Mouse (Mus musculus) heart, postnatal 4 days (tissue): ENCODE results near the gene Pigw. TPM values are rescaled to one million over a fixed set of nuclear protein-coding genes. Genes with fewer than 3 reads are reported as not detected.
"Not testable (repeated sequence)": the region's sequence is repeated elsewhere in the genome, so short reads cannot be mapped to it uniquely, and the experiment has no call there.

Experiments used
- DNase-seq: peaks from one replicate; pipeline ENCODE4 v3.0.0; 2021
- total RNA-seq, 2 experiments: library from RNA; stranded (reverse); gene quantifications; 2 replicates each; pipeline ENCODE4 v1.2.3; 2021

Pigw gene
- total RNA-seq, 2 experiments from 2014 or later = 6.4 to 7.8 TPM

- DNase-seq = no peak
Observed at GRCm38 (mm10) chr11:84879007-84879771, 896 bp downstream of the Pigw start.

- DNase-seq = not testable (repeated sequence)
Observed at GRCm38 (mm10) chr11:84876020-84876419, 4.1 kb downstream of the Pigw start.

- no peak for DNase-seq
Observed at GRCm38 (mm10) chr11:84873042-84873833, 6.8 kb downstream of the Pigw start.

GRCm38 (mm10) chr11:84871548-84872069 lies 8.5 kb downstream of the Pigw start:
- DNase-seq = no peak

GRCm38 (mm10) chr11:84871046-84871445 lies 9.0 kb downstream of the Pigw start:
- no peak for DNase-seq

- peak; percentile 94 for DNase-seq
Observed at GRCm38 (mm10) chr11:84870337-84871043, 9.6 kb downstream of the Pigw start, which contains the start of gene Ggnbp2. Gene Ggnbp2, minus strand, starts transcription at chr11:84870817.

- DNase-seq = peak; percentile 96
Observed at GRCm38 (mm10) chr11:84869537-84870232, 10.4 kb downstream of the Pigw start.

- no peak for DNase-seq
Observed at GRCm38 (mm10) chr11:84868786-84869259, 11.3 kb downstream of the Pigw start.

GRCm38 (mm10) chr11:84867586-84867985 lies 12.5 kb downstream of the Pigw start:
- no peak for DNase-seq

GRCm38 (mm10) chr11:84865268-84865667 lies 14.8 kb downstream of the Pigw start:
- DNase-seq = no peak

GRCm38 (mm10) chr11:84855285-84855684 lies 24.8 kb downstream of the Pigw start:
- no peak for DNase-seq

GRCm38 (mm10) chr11:84847475-84848090 lies 32.5 kb downstream of the Pigw start:
- DNase-seq = no peak

GRCm38 (mm10) chr11:84846741-84847474 lies 33.2 kb downstream of the Pigw start:
- no peak for DNase-seq

GRCm38 (mm10) chr11:84839330-84839729 lies 40.8 kb downstream of the Pigw start:
- DNase-seq = no peak

GRCm38 (mm10) chr11:84829495-84829894 lies 50.6 kb downstream of the Pigw start:
- not testable (repeated sequence) for DNase-seq

- DNase-seq = peak; percentile 98
Observed at GRCm38 (mm10) chr11:84828516-84829399, 51.3 kb downstream of the Pigw start, which contains the start of gene Dhrs11. Gene Dhrs11, minus strand, starts transcription at chr11:84828994.

GRCm38 (mm10) chr11:84827901-84828503 lies 52.1 kb downstream of the Pigw start:
- no peak for DNase-seq

GRCm38 (mm10) chr11:84827492-84827891 lies 52.6 kb downstream of the Pigw start:
- no peak for DNase-seq
